Mouse (Mus musculus) layer of hippocampus, adult 9-11 months (tissue): ENCODE results near the gene Cald1.

Experiments used
- DNase-seq: peaks from one replicate; pipeline ENCODE4 v3.0.0; 2022

The Cald1 gene

DNA sequence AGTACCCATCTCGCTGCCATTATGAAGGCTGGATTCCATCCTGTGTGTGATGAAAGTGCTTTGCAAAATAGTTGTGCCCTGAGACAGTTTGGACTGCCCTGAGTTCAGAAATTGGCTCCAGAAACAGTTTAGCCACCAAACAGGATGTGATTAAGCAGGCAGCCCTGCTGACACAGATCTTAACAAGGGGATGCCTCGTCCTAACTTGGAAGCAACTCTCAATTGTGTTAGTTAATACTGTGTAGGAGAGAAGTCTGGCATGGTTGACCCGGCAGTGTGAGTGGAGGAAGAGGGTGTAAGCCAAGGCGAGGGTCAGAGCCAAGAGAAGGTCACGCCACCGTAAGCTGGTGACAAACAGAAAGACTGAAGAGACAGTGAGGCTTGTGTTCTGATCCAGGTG lies 123.4 kb downstream of the Cald1 start:
- no peak for DNase-seq

DNA sequence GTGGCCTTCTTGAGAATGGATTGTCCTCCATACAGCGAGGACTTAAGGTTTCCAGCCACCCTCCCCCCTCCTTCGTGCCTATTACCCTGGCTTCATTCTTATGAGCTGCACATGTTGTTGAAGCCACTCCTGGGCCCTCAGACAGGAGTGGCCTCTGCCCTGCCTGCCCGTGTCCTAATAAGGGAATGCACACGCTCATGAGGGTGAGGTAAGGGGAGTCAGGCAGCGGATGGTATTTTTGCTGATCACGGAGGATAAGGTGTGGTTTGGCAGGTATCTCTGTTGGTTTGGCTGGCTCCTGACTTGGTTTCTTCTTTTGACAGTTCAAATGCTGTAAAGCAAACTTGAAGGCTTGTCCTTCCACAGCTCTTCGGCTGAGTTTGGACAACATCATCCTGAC lies 124.4 kb downstream of the Cald1 start:
- no peak for DNase-seq

DNA sequence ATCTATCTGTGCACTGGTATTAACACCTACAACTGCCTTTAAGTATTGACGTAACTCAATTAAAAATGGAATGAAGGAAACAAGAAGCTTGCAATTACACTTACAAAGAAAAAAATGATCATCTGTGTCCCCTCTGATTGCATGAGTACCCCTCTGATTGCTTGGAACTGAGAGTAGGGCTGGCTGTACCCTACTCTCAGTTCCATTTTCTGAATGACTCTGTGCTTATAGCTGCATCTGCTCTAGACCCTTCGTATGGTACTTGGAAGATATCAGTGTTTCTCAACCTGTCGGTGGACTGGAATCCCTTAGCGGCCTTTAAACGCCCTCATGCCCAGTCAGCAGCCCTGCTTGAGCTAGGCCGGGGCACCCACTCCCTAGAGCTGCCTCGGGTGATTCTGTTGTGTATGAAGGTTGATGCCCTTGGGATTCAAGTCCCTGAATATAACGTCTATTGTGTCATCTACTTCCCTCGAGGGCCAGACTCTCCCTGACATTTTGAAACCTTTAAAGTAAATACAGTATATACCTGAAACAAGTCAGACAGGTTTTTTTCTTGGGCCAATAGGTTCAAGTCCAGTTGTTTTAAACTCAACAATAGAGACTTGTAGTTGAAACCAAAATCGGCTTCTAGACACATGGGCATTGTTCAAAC lies 125.1 kb downstream of the Cald1 start:
- no peak for DNase-seq

DNA sequence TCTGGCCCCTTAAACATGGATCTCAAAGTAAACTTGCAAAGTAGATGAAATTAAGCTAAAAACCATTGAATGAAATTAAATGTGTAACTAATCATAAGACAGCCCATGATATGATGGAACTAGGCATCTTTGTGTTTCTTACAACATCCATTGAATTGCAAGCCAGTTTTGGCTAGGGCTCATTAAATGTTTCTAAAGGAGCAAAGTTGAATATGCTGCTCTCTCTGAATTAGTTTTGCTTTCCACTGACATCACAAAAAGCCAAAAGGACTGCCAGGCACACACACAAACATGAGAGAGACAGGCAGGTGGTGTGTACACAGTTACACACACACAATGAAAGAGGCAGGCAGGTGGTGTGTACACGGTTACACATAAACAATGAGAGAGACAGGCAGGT lies 127.4 kb downstream of the Cald1 start:
- DNase-seq: no peak

DNA sequence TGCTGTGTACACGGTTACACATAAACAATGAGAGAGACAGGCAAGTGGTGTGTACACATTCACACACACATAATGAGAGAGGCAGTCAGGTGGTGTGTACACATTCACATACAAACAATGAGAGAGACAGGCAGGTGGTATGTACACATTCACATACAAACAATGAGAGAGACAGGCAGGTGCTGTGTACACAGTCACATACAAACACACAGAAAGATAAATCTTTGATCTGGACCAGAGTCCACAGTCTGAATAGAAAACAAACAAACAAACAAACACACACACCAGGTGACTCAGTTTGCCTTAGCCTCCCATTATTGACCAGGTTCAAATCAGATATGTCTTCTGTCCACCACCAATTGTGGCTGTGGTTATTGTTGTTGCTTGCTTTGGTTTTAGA lies 127.8 kb downstream of the Cald1 start:
- no peak for DNase-seq

DNA sequence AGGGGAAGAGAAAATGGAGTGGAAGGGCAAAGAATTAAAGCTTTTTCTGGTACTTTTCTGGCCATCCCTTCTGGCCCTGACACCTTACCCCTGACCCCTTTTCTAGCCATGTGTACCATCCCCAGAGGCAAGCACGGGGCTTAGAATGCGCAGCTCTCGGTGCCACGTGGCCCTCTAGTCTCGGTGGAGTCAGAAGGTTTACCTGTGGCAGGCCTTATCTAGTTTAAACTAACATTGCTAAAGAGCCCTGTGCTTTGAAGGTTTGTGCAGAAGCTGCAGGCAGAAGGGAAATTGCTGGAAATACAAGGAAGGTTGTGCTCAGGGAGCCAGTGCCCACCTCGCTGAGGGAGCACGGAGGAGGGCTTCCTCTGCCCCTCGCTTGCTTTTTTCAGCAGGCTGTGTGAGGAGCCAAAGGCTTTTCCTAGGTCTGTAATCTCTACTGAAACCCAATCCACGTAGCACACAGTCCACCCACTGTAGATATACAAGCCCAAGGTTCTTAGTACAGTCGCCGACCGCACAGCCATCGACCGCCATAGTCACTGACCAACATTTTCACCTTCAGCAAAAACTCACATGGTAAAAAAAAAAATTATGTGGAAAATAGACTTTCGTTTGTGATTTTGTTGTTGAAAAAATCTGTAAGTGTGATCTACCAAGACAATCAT lies 129.2 kb downstream of the Cald1 start:
- DNase-seq: no peak

DNA sequence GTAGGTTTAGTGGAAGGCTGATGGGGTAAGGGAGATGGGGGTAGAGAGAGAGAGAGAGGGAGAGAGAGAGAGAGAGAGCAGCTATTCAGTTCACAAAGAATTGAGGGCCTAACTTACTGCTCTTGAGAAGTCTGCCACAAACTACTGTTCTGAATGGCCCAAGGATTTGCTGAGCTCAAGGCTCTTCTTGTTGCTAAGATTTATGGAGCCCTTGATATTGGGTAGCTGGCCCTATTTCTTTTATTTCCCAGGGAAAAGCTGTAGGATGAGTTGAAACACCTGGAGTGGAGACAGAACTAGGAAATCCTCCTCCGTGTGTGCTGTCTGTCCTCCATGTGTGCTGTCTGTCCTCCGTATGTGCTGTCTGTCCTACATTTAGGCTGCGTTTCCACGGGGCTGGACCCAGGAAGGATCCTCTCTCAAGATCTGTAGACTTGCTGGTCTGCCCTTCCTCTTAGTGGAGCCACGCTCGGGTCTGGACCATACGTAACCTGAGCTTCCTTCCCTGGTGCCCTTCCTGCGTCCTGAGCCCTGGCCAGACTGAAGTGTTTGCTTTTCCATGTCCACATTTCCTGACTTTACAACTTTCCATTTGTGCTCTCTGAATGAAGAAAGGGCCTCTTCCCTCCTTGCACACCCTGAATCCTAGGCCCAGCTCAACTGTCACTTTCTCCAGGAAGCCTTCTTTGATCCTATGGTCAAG lies 131.3 kb downstream of the Cald1 start:
- DNase-seq: no peak

DNA sequence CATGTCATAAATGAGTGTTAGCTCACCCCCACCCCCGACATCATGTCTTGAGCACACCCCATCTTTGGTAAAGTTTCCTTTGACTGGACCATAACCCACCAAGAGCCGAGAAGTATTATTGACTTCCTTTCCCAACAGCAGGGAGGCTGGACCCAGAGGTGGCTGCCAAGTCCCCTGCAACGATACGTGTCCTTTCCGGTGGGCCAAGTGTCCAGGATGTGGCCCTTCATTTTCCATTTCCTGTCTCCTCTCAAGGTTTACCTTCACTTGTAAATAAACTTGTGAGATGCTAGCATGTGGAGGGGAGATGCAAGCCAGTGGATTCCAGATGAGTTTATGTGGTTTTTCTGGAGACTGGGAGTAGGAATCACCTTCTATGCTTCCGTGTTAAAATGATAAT lies 132.7 kb downstream of the Cald1 start:
- no peak for DNase-seq

DNA sequence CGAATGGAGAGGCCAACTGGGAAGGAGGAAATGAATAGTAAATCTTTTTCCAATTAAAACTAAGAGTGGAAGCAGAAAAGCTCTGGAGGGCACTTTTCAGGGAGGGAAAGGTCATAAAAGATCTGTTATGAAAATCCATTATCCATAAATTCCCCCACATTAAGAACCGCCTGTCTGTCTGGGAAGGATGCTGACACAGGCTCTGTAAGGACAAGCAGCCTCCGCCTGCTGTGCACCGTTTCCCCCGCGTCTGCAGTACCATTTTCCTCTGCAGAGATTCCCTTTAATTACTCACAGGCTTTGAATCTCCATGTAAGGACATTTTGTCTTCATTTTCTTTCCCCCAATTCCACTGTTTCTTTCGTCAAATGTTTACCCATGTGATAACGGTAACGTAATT lies 133.2 kb downstream of the Cald1 start:
- DNase-seq: no peak

DNA sequence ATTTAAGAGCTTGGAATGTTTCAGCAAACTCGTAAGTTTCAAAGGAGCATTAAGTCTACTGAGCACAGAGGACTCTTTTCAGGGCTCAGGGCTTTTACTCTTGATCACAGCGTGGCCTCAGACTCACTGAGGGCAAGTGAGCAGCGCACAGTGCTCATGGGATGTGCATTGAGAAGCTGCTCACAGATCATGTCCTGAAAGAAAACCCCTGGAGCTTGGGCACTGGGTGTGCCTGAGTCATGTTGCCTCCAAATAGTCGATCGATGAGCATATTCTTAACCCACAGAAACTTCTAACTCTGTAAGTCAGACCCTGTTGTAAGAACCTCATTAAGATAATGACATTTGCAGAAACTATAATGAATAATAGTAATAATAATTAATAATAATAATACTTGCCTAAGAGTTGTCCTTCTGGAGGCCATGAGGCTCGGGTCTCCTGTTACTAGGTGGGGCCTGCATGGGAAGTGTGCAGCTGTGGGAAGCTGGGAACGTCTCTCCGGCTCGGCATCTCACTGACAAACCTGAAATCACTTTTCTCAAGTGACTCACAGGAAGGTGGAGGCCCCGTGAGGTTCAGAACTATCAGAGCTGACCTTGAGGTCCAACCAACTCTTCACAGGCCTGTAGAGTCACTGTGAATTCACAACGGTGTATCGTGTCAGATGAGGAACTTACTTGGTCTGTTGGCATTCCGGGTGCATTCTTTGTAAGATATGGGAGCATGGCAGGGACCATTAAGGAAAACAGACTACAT lies 136.8 kb downstream of the Cald1 start:
- no peak for DNase-seq

DNA sequence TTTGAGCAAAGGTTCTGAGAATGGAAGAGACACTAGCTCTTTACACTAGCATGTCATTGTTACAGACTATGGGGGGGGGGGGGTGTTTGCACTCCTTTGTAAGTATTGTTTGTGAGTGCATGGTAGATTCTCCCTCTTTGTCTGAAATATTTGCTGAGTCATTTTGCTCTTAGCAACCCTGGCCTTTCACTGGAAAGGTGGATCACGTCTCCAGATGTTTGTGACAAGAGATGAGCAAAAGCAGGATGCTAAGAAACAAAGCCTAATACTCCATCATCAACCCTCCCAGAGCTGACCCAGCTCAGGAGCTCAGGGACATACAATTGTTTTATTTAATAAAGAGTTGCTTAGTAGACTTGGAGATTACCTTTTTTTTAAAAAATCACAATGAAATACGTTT lies 138.6 kb downstream of the Cald1 start:
- DNase-seq: no peak

DNA sequence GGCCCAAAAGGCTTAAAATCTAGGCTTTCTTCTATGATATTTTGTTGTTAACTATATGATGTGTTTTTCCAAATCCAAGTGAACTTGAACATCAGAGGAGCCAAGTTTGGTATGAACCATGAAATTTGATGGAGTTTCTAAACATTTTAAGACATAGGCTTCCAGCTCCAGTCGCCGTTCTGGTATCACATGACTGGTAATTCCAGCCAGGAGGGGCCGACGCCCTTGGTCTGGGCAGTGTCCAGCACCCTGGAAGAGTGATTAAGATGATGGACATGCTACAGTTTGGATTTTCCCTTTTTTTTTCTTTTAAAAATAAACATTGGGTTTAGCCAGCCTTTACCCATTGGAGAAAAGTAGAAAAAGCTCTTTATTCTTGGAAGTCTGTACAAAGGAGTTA lies 145.6 kb downstream of the Cald1 start:
- DNase-seq: no peak

DNA sequence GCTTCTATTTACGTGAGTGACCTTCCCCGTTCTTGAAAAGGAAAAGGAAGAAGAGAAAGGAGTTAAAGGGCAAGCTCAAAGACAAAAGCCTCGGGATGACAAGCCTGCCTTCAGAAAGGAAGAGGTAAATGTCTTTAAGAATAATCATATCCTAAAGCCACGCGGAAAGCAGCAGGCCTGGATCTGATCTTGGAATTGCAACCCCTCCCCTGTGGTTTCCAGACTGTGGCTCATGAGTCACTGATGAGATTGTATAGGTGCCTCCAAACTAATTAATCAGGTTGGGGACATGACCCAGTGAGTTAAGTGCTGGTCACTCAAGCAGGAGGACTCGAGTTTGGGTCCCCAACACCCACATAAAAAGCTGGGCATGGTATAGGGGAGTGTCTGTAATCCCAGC lies 149.5 kb downstream of the Cald1 start:
- DNase-seq: no peak

DNA sequence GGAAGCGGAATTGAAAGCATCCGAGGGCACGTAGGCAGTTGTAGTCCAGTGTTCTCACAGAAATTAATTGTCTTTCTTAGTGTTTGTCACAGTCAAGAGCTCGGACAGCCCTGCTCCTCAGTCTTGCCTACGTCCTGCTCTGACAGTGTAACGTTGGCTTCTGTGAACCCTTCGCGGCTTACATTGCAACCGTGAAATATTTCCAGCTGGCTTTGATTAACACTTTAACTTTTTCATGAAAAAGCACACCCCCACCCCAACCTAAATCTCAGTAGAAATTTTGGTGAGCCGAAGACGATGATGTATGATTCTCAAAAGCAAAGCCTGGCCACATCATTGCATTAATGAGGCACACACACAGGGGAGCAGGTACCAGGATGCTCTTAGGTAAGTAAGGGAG lies 150.3 kb downstream of the Cald1 start:
- no peak for DNase-seq

DNA sequence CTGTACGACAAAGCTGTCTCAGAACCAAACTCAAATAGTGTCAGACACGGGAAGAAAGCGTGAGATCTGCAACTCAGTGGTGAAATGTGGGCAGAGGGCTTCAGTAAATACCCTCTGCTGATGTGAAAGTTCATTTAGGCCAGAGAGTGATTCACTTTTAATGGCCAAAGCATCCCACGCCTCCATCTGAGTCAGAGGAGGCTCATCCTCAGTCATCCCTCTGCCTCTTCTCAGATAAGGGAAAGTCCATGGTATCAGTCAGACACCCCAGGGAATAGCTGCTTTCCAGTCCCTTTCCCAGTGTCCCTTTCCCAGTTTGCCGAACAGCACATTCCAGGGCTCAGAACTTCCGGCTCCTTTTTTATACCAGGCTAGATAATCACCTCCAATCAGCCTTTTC lies 151.2 kb downstream of the Cald1 start:
- no peak for DNase-seq

DNA sequence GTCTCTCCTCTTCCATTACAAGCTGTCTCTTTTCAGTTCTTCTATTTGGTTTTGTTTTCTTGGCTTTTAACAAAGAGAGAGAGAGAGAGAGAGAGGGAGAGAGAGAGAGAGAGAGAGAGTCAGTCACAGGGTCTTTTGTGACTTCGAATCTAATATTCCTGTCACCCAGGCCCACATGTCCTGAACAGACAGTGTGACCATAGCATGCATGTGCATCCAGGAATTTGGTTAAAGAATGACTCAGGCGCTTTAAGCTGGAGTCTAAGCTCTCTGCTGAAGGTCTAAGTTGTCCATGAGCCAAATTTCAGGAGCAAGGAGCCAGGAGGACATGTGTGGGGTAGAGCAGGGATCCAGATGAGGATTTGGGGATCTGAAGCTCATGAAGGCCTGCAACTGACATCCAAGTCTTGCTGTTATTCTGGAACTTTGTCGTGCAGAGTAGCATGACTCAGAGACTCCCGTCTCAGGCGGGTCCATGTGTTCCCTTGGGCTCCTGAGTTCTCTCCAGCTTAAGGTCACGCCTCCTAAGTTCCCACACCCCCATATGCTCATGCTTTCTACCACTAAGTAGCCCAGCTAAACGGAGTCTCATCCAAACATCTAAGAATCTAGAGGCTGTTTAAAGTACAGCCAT lies 152.3 kb downstream of the Cald1 start:
- no peak for DNase-seq

DNA sequence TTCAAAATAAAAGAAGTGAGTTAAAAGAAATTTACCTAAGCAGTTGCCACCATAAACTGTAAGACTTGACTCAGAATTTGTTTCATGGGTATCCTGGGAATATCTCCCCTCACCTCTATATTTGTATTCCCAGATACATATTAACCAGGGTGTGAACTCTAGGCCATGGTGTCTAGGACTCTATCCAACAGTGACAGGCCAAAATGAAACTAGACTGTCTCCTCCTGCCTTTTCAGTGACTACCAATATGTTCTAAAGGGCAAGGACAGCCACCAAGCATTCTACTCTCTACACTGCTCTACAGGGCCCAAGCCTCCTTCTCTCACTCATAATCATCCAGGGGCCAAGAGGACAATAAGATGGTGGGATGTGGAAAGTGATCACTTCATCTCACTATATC lies 153.3 kb downstream of the Cald1 start:
- DNase-seq: no peak

DNA sequence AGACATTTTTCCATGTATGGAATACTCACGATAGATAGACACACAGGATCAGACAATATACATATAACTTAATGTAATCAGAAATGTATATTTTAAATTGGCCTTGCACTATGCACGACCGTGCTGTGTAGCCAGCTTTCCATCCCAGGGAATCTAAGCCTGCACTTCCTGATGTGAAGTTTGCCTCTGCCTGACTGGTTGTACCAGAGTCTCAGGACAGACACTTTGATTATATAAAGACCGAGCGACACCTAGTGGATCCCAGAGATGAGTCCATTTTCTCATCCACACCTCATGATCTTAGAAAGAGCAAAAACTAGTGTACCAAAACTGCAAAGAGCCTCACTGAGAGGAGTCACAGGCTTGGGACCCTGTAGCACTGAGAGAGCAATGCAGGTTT lies 156.1 kb downstream of the Cald1 start:
- peak; percentile 54 for DNase-seq

DNA sequence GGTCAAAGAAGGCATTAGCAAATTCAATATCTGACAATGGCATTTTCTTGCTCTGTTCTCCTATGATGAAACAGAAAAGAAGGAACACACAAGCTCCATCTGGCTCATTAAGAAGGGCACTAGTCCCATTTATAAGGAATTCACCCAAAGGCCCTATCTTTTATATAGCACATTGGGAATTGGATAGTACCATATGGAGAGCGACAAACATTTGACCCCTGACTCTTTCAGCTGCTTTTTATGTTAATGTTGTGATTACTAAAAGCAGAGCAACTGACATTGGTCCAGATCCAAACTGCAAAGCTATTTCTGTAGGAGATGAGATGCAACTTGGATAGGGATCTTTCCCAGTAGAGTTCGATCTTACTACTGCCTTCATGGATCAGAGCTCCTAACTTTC lies 160.0 kb downstream of the Cald1 start:
- DNase-seq: no peak

DNA sequence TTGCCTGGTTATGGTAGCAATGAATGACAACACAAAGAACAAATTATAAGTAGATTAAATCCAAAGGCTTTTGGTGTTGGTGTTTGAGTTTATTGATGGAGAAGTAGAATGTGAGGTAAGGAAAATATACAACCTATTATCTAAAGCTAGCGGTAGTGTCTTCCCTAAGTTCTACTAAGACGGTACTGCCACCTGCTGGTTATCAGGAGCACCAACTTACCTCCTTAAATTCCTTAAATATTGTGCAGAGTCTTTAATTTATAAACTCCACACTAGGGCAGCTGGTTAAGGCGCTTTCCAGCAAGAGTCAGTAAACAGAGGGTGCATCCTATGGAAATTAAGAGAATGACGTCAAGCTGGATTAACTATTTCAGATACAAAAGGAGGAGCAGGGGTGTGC lies 161.7 kb downstream of the Cald1 start:
- DNase-seq: no peak

DNA sequence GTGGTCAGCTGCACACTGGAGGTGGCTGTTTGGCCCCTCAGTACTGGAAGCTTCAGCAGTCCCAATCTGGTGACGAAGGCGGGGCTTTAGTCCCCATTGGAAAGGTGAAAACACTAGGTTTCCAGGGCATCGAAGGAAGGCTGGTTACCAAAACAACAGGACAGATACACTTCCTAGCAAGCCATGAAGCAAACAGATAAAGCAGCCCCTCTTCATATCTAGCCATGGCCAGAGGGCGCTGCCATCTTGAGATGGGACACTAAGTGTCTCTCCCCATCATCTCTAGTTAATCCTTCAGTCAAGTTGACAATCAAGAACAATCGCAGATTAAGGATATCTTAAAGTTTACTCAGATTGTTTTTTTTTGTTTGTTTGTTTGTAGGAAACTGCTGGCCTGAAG lies 167.4 kb downstream of the Cald1 start:
- no peak for DNase-seq

DNA sequence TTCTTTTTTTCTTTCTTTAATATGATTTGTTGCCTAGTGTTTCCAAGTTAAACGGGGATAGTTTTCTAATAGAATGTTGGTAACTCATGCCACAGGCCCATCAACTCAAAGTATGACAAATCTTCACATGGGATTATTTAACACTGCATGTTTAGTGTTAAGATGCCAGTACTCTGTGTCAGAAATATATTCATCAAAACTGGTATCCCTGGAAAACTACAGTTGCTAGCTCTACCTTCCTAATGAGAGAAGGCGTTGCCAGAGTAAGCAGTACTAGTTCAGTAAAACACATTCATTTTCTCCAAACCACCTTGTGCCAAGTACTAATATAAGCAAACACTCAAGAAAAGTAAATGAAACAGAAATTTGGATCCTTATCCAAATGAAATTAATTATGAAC lies 171.7 kb downstream of the Cald1 start:
- DNase-seq: no peak

DNA sequence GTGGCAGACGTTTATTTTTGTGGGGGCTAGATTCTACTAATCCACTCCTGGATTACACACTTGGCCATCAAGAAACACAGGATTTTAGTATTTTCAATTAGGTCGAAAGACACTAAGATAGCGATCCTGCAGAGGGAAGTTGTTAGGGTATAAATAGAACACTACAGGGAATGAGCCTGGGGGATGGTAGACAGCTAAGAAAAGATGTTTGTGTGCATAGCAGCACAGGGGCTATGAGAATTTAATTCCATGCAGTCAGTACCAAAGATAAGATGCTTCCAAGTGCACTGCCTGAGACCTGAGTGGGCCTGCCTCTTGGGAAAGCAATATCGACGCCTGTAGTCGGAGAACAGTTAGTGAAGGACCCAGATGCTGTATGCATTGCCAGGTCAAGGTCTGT lies 172.2 kb downstream of the Cald1 start:
- no peak for DNase-seq
